Mouse (Mus musculus): ENCODE data around the gene Mylk.

Gene Mylk

DNA sequence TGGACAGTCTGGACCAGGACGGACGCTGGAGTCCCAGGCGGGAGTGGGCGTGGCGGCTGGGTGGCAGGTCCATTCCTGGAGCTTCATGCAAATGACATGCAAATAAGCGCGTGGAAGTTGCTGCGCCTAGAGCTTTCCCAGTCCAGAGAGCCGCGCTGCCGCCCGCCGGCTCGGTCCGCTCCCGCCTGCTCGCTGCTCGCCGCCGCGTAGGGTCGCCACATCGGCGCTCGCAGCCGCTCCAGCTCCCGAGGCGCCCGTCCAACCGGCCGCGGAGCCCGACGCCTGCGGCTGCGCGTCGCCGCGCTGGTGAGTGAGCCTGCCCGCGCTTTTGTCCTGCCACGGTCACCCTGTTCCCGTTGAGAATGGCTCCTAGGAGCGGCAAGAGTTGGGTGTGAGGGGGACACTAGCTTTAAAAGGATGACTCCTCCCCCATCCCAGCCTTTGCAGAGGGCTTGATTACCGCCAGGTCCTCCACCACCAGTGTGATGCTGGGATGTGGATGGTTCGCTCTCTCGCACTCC, at the start of gene Mylk:
TSS of gene Mylk (plus strand) at position 146 of the 521 bp plus-strand sequence.
- WGBS, result 1% methylated on average over 48 of the region's 48 CpGs

DNA sequence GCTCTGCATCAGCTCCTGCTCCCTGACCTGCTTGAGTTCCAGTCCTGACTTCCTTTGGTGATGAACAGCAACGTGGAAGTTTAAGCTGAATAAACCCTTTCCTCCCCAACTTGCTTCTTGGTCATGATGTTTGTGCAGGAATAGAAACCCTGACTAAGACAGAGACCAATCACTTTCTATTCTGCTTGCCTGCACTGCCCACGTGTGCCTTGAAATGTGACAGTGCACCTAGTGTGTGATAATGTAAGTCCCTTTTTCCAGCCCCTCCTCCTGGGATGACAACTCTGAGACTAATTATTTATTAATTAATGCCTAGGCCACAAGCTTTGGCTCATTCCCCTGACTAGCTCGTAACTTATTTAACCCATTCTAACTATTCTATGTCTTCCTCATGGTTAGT, 46.3 kb upstream of the Mylk start:
- WGBS, result 86% methylated on average over 3 of the region's 3 CpGs

DNA sequence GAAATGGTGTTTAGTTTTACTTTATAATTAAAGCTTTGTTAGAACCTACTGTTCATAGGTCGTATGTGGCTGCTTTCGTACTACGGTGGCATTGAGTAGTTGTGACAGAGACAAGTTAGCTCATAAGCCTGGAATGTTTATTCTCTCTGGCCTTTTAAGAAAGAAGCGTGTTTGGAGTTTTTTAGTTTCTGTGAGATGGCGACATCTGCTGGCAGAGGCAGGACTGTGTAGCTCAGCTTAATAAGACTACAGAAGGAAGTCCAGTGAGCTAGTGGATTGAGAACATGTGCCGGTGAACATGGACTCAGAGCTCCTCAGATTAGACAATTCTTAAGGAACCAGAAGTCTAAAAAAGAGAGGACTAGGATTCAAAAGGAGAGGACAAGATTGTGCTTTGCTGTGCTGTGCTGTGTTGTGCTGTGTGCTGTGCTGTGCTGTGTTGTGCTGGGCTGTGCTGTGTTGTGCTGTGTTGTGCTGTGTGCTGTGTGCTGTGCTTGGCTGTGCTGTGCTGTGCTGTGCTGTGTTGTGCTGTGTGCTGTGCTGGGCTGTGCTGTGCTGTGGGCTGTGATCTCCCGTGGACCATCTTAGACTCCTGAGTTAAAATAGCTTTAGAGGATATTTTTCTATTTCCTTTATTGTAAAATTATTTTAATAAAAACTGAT, 44.7 kb upstream of the Mylk start:
- 13% methylated on average over 7 of the region's 7 CpGs for WGBS

DNA sequence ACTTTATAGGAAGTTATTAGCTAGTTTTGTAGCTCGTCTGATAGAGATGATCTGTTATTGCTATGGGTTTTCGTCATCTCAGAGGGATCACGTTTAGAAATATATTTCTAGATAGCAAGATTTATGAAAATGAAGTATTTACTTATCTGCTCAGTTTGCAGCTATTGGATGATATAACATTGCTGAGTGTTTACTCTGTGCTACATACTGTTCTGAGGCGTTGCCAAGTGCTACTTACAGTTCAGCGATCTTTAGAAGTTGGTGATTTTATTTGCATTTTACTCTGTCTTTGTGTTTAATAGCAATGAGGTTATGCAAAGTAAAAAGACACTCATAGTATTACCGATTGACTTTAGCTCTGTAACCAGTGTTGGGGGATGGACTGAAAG, 44.2 kb upstream of the Mylk start:
- WGBS, result 80% methylated on average over 6 of the region's 6 CpGs

DNA sequence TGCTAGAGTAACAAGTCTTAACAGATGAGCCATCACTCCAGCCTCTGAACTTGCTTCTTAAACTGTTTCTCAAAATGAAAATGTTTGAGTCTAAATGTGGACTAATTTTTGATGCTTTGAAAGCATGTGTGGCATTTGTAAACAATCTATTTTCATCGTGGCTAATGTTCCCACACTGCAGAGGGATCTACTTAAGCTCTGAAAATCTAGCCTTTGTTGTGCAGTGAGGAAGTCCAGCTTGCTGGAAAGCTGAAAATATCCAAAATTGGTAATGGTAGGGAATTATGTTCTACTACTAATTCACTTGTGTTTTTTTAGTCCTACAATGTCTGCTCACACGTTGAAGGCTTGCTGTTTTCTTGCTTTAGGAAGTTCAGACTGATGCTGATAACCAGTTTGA, 39.0 kb upstream of the Mylk start:
- 59% methylated on average over 2 of the region's 2 CpGs for WGBS

DNA sequence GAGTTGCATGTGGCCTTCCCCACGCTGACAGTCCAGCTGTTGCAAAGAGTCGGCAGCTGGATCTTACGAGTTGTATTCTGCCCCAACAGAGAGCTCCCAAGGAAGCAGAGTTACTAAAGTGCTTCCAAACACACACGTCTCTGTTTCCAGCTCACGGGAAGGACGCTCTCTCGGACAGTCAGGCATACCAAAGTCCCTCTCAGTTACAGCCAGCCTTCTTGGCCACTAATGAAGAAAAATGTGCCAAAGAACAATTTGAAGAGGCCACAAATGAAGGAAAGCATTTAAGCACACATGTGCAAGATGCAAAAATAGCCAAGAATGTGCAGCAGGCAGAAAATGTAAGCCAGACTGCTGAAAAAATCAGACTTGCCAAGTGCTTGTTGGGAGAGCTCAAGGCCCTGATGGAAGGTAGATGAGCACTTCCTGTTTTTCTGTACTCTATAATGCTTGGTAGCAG, 38.5 kb upstream of the Mylk start:
- 44% methylated on average over 7 of the region's 7 CpGs for WGBS

DNA sequence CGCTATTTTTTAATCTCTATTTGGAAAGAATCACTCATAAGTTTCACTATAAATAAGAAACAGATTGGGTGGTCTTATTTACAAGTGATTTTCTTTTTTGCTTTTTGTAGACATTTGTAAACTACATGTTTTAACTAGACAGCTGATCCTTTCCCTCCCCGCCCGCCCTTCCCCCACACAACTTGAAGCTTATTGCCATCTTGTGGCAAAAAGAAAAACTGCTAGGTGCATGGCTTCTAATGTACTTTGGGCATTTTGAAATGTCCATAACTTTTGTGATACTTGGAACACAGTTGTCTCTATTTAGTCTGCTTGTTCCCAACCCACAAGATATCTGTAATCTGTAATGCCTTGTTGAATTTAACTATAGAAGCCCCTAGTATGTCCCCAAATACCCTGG, 33.5 kb upstream of the Mylk start:
- WGBS, result 53% methylated on average over 3 of the region's 3 CpGs

DNA sequence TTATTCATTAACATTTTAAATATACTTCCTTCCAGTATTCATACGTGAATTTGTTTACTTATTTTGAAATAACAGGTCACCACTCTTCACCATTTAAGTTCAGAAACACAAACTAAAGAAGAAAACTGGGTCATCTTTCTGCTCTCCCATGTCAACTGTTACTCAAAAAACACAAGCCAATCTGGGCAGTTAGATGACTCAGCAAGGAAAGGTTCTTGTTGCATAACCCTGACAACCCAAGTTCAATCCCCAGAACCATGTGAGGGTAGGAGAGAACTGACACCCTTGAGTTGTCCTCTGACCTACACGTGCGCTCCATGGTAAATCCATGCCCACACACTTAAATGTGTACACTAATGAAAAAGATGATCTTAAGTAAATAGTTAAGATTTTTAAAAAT, 19.9 kb upstream of the Mylk start:
- 93% methylated on average over 3 of the region's 3 CpGs for WGBS

DNA sequence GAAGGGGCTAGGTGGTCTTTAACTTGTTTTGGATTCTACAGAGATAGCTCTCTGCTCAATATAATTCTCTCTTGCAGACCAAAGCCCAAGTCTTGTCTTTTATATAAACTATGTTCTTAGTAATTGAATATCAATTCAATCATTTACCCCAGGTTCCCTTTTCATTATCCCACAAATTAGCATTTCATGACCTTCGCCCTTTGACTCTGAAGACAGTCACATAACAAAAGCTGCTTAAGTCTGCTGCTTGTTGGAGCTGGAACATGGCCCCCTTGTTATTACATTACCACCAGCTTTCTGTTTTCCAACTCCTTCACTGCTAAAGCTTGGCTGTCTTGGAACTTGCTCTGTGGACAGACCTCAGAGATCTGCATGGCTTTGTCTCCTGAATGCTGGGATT, 15.6 kb upstream of the Mylk start:
- WGBS, result 92% methylated on average over 1 of the region's 1 CpGs

DNA sequence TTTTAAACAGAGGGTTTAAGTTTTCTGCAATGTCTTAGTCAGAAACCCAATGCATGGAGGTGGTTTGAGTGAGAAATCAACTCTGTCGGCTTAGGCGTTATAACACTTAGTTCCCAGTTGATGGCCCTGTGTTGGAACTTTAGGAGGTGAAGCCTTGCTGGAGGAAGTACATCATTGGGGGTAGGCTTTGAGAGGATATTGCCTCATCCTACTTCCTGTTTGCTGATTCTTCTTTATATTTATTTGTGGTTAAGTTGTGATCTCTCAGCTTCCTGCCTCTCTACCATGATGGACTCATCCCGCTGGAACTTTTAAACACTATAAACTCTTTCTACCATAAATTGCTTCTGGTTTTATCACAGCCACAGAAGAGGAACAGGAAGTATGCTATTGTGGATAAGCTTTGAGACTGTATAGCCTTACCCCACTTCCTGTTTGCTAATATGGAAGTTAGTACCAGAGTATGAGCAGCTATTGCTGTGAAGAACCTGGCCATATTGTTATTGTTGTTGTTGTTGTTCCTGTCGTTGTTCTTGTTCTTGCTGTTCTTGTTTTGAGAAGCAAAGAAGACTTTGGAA, 6.3 kb upstream of the Mylk start:
- 90% methylated on average over 4 of the region's 4 CpGs for WGBS

DNA sequence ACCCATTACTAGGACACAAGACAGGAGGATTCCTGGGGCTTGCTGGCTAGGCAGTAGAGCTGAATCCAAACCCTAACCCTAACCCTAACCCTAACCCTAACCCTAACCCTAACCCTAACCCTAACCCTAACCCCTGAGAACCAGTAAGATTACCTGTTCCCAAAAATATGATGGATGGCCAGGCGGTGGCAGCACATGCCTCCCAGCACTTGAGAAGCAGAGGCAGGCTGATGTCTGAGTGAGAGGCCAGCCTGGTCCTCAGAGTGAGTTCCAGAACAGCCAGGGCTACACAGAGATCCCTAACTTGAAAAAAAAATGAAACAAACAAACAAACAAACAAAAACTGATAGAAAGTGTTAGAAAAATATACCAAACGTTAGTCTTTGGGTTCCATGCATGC, 2.1 kb upstream of the Mylk start:
- WGBS, result 65% methylated on average over 2 of the region's 2 CpGs

DNA sequence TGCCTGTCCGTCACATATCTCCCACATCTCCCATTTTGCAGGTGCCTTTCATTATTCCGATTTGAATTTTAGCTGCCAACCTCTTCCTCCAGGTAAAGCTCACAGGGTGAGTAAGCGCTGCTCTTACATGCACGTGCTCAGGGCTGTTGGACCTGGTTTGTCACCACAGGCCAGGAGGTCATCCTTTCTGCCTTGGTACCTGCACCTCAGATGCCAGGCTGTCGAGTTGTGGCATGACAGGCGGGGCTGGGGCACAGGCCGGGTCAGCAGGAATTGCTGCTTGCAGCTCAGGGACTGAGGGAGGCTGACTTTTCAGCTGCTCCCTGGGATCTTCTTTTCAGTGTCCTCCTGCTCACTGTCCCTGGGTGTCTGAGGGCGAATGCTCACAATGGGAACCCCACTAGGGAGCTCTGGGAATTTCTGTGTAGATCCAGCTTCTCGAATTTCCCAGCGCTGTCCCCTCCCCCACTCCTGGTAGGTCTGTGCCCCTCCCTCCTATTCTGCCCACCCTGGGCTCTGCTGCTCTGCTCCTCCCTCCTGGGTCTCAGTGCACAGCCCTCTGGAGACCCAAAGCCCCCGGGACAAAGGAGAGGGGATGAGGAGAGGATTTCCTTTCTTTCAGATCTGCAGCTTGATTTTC, 3.2 kb downstream of the Mylk start:
- 47% methylated on average over 11 of the region's 11 CpGs for WGBS

DNA sequence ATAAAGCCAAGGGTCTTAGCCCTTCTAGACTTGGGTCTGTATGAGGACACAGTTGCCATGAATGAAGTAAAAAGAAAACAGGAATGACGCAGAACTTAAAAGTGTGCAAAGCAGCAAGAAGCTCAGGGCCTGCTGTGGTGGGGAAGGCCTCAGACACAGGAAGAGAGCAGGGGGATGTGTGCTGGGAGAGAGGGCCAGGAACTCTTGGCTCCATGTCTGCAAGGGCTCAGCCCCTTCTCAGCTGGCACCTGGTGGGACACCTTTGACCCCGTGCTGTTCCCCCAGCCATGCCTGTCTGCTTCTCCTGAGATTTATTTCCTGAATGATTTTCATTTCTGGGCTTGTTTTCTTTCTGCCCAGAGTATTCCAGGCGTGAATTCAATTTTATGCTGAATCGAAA, 4.5 kb downstream of the Mylk start:
- 83% methylated on average over 4 of the region's 4 CpGs for WGBS

DNA sequence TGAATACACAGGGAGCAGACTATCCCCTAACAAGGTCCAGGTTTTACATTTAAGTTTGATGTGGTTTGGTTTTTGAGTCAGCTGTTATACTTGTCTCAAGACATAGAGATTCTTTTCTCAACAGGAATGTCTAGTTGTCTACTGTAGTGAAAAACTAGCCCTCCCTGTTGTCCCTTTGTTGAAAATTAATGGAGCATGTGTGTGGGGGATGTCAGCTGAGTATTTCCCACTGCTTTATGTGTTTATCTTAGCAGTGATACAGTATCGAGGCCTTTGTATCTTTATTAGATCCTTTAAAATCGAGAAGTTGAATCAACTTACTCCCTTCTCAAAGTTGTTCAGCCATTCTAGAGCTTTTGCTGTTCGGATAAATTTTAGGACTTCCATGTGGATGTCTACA, 7.0 kb downstream of the Mylk start:
- 78% methylated on average over 3 of the region's 3 CpGs for WGBS

DNA sequence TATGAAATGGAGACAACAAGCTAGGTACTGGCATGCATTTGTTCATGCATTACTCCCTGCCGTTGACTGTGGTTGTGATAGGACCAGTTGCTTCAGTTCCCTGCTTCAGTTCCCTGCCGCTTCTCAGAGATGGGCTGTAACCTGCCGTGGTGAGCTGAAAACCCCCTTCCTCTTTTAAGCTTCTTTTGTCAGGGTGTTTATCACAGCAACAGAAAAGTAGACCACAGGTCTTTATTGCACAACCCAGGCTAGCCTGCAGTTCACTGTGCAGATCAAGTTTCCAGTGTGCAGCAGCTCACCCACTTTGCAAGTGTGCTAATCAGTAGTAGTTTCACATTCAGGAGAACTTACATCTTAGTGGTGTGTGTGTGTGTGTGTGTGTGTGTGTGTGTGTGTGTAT, 8.0 kb downstream of the Mylk start:
- WGBS, result 94% methylated on average over 3 of the region's 3 CpGs

DNA sequence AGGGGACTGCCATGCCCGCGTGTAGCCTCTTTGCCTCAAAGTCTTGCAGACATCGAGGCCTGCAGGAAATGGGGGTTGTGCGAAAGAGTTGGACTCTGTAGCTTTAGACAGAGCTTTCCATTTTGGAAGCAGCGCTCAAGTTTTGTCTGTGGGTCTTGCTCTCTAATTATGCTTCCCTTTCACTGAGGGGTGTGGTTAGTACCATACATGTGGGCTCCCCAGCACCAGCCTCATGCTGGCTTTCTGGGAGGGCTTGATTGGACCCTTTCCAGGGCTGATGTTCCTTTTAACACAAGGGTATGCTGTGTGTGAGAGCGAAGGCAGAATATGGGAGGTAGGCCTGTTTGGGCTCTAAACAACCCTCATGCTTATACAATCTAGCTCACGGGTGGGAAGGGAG, 12.0 kb downstream of the Mylk start:
- WGBS, result 84% methylated on average over 7 of the region's 7 CpGs

DNA sequence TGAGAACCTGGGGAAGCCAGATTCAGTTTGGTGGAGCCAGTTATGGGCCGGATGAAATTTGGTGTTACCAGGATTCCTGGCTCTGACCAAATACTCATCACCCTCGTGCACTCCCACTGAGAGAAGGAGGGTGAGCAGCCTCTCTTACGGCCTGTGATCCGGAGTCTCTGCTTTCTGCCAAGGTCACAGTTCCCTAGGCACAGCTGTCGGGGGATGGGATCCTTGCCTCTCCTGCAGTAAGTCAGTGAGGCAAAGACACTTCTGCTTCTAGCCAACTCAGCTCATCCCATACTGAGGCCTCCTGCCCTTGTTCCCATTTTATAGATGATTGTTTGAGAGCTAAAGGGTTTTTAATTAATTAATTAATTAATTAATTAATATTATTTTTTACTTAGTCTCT, 13.2 kb downstream of the Mylk start:
- WGBS, result 87% methylated on average over 5 of the region's 5 CpGs

DNA sequence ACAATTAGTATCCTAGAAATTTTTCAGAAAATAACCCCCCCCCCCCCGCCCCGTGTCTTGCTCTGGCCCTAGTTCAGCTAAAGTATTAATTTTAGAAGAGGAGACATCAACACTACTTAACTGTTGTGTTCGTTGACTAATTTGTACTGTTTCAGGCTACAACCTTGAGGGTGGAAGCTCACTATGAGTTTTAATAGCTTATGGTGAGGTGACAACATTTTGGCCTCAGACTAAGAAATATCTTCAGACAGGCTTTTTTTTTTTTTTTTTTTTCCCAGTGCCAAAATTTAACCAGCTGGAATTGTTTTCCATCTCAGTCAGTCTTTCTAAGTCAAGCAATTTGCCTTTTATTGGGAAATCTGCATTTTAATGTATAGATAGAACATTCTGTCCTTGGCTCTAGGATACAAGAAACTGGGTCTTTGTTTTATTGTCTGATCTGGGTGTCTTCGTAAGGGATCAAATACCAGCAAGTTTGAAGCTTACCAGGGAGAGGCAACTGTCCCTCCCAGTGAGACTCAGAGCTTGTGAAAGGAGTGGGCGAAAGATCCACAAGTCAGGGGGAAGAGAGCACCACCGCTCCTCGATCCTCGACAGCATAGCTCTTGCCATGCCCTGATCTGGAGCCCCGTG, 19.1 kb downstream of the Mylk start:
- 82% methylated on average over 9 of the region's 9 CpGs for WGBS

DNA sequence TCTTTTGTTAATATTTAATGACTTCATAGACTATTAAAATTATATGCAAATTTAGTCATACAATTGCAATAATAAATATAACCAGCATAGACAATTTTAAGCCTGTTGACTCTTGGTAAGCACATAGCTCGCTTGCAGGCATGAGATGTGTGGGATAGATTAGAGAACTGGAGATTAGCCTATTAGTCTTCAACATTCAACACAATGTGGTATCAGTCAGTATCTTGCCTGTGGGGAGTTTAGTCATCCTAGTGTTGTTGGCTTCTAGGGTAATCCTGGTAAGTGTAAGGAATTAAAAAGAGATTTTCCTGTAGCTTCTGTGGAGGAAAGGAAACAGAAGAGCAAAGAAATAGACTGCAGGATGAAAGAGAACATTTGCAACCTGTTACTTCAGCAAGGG, 20.7 kb downstream of the Mylk start:
- 94% methylated on average over 1 of the region's 1 CpGs for WGBS

DNA sequence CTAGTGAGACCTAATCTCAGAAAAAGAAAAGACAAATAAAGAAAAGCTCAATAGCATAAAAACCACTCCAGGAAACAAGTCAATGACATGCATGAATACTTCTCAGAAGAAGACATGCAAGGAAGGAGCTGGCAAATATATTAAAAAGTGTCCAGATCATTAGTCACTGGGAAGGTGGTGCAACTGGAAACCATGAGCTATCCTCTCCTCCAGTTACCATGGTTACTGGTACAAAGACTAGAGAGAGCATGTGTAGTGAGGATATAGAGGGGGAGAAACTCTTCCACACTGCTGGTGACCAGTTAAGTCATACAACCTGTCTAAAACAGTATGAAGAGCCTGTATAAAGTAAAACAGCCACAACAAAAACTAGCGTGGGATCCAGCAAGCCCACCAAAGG, 21.2 kb downstream of the Mylk start:
- WGBS, result 88% methylated on average over 1 of the region's 1 CpGs

DNA sequence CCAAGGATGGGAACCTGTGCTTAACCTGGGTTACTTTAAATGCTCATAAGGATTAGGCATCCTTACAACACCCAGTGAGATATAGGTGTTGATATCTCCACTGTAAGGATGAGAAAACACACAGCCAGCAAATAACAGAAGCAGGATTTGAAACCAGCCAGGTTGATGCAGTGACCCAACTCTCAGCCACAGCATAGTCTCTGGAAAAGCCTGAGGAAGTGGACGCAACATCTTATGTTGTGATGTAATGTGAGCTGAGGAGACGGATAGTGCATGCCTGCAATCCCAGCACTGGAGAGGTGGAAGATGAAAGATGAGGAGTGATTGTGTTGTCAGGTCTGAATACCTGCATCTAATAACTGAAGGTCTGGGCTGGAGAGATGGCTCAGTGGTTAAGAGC, 22.4 kb downstream of the Mylk start:
- 95% methylated on average over 2 of the region's 2 CpGs for WGBS

DNA sequence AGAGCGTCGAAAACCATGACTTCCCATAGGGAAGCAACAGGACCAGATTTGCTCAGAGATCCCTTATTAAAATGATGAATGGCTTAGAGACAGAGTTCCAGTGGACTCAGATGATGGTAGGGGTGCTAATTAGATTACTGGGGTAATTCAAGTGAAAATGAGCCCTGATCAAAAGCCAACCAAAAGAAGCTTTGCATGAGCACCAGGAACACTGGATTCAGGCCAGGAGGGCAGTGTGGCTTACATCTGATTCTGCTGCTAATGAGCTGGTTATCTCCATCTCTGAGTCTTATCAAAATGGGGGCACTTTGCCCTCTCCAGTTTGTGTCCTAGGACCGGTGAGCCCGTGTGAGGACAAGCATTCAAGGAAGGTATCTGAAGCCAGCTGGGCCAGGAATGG, 23.4 kb downstream of the Mylk start:
- WGBS, result 70% methylated on average over 4 of the region's 4 CpGs

DNA sequence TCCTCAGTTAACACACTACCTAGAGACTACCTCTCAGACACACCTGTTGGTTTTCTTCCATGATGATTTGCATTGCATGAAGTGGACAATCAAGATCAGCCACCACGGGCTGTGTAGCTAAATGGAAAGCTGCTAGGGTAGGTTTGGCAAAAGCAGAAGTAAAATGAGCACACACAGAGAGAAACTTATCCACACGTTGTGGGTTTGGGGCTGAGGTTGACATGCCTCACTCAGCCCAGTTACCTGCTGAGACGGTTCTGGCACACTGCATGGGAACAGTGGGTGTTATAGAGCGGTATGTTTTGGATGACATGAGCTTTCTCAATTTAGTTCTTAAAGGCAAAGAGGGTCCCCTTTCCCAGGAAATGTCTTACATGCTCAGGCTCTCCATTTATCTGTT, 25.1 kb downstream of the Mylk start:
- 72% methylated on average over 4 of the region's 4 CpGs for WGBS

Data from cerebral cortex, adult 2 months (tissue).